Mouse (Mus musculus) spleen, adult 2 months (tissue): ENCODE data around the gene Glt28d2.

Source experiments
- CTCF ChIP-seq: fragments of 200-500 bp; IDR thresholded peaks from 2 replicates; pipeline ENCODE4 v1.5.1; 2011; ENCODE audit warnings: mild to moderate bottlenecking, inconsistent platforms; ENCODE audit not compliant: insufficient read depth, insufficient read length, insufficient replicate concordance; ENCODE audit errors: extremely low read depth
- POLR2A ChIP-seq: fragments of 200-500 bp; IDR thresholded peaks from 2 replicates; pipeline ENCODE4 v1.6.1; 2011; ENCODE audit warnings: low read depth, low read length, inconsistent platforms

GRCm38 (mm10) chr3:85862886-85863285 lies 24.4 kb downstream of the Glt28d2 start:
- TF ChIP-seq CTCF: no peak
- no peak for TF ChIP-seq POLR2A
